ENCODE assay signal across 24 mouse cellular contexts in the genomic region with DNA sequence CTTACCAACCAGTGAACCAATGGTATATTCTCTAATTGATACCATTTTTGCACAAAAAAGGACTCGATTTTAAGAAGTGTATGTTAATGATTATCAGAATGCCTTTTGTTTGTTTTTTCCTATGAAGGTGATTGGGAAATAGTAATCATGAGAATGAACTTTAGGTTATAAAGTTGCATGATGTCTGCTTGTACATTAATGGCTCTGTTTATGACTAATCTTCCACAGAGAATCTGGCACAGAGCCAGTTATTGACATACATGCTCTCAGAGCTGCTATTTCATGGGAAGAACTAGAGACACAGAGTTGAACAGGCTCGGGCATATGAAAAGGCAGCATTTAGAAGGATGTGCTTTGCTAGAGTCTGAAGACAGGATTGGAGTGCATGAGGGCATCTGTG. TPM values are rescaled to one million over a fixed set of nuclear protein-coding genes. Genes with fewer than 3 reads are reported as not detected.
A peak's percentile ranks its signal among the peaks of the same experiment; 100 is the strongest.
DNase-seq lines count a peak whose midpoint lies in the region; ATAC-seq and TF ChIP-seq lines count a peak whose summit lies in the region.
"Had no signal": no experiment of that assay in that cellular context is flagged by ENCODE, and none has a peak within 500 bp of the region (broad histone marks: within the 10 kb centered on the region; RNA-seq: fewer than 3 reads in every experiment).

No protein-coding gene starts in this region.

- TF ChIP-seq CTCF in liver, postnatal 0 days (IDR thresholded peaks at IDR 0.05; ENCODE audit: low read depth): no peak

- 0 out of 2 replicates have a peak, but pooled peaks cover 3% of the 10 kb centered on the region for H3K4me1 ChIP-seq in forebrain, embryonic 14.5 days (ENCODE audit: control insufficient read depth, insufficient read depth, low read length)
- peaks cover 6% of the 10 kb centered on the region for H3K4me1 ChIP-seq in forebrain, embryonic 12.5 days
- peaks cover 10% of the 10 kb centered on the region for H3K4me1 ChIP-seq in liver, postnatal 0 days (ENCODE audit: insufficient read depth)
- H3K4me1 ChIP-seq in liver, embryonic 12.5 days: peaks cover 18% of the 10 kb centered on the region

- ATAC-seq in forebrain, embryonic 14.5 days: no peak
- ATAC-seq in forebrain, embryonic 12.5 days (ENCODE audit: low FRiP score): no peak
- ATAC-seq in liver, postnatal 0 days: no peak
- no peak for ATAC-seq in liver, embryonic 12.5 days
- no peak for ATAC-seq in frontal cortex, adult (ENCODE audit: low TSS enrichment)
- ATAC-seq: activated CD4-positive, CD25-positive, alpha-beta regulatory T cell, adult 4 months; forebrain, embryonic 15.5 days; intestine, embryonic 16.5 days; Patski had no signal

- H3K36me3 ChIP-seq in forebrain, embryonic 14.5 days (ENCODE audit: control insufficient read depth, insufficient read depth, low read length): no peaks in the 10 kb centered on the region
- no peaks in the 10 kb centered on the region for H3K36me3 ChIP-seq in forebrain, embryonic 12.5 days (replicated peaks)
- no peaks in the 10 kb centered on the region for H3K36me3 ChIP-seq in liver, postnatal 0 days (replicated peaks; ENCODE audit: insufficient read depth, low read length)
- H3K36me3 ChIP-seq in liver, embryonic 12.5 days: no peaks in the 10 kb centered on the region
- H3K36me3 ChIP-seq: embryonic facial prominence, embryonic 13.5 days; forebrain, embryonic 15.5 days; heart, embryonic 12.5 days; hindbrain, embryonic 10.5 days had no signal

- H3K9me3 ChIP-seq in forebrain, embryonic 14.5 days (replicated peaks; ENCODE audit: control insufficient read depth, low read length): no peaks in the 10 kb centered on the region
- no peaks in the 10 kb centered on the region for H3K9me3 ChIP-seq in forebrain, embryonic 12.5 days
- no peaks in the 10 kb centered on the region for H3K9me3 ChIP-seq in liver, postnatal 0 days (ENCODE audit: low read length)
- H3K9me3 ChIP-seq in liver, embryonic 12.5 days (replicated peaks): no peaks in the 10 kb centered on the region
- H3K9me3 ChIP-seq: embryonic facial prominence, embryonic 13.5 days; forebrain, embryonic 15.5 days; heart, embryonic 12.5 days; hindbrain, embryonic 10.5 days had no signal

- H3K27ac ChIP-seq in forebrain, embryonic 14.5 days (ENCODE audit: low read depth, low read length): no peak overlapping the region
- no peak overlapping the region for H3K27ac ChIP-seq in forebrain, embryonic 12.5 days
- H3K27ac ChIP-seq in liver, postnatal 0 days (ENCODE audit: low read depth): no peak overlapping the region
- H3K27ac ChIP-seq in liver, embryonic 12.5 days: no peak overlapping the region
- H3K27ac ChIP-seq: embryonic facial prominence, embryonic 13.5 days; forebrain, embryonic 15.5 days; hindbrain, embryonic 10.5 days; hindbrain, embryonic 14.5 days had no signal

- TF ChIP-seq EP300 in liver, postnatal 0 days (IDR thresholded peaks at IDR 0.05; ENCODE audit: low read depth): peak; percentile 57; the same call in 1 of the 2 replicates

- no peaks in the 10 kb centered on the region for H3K27me3 ChIP-seq in forebrain, embryonic 14.5 days (replicated peaks; ENCODE audit: control insufficient read depth, insufficient read depth, low read length)
- no peaks in the 10 kb centered on the region for H3K27me3 ChIP-seq in forebrain, embryonic 12.5 days
- H3K27me3 ChIP-seq in liver, postnatal 0 days (ENCODE audit: insufficient read depth, low read length): no peaks in the 10 kb centered on the region
- no peaks in the 10 kb centered on the region for H3K27me3 ChIP-seq in liver, embryonic 12.5 days (replicated peaks)
- H3K27me3 ChIP-seq: embryonic facial prominence, embryonic 13.5 days; forebrain, embryonic 15.5 days; heart, embryonic 12.5 days; Patski had no signal

- H3K9ac ChIP-seq in forebrain, embryonic 14.5 days (ENCODE audit: low read length): no peak overlapping the region
- H3K9ac ChIP-seq in forebrain, embryonic 12.5 days: no peak overlapping the region
- no peak overlapping the region for H3K9ac ChIP-seq in liver, postnatal 0 days (replicated peaks)
- no peak overlapping the region for H3K9ac ChIP-seq in liver, embryonic 12.5 days
- H3K9ac ChIP-seq: embryonic facial prominence, embryonic 13.5 days; forebrain, embryonic 15.5 days; heart, embryonic 12.5 days; hindbrain, embryonic 14.5 days had no signal

- no peak overlapping the region for H3K4me3 ChIP-seq in forebrain, embryonic 14.5 days (ENCODE audit: low read depth, low read length)
- H3K4me3 ChIP-seq in forebrain, embryonic 12.5 days (replicated peaks): no peak overlapping the region
- no peak overlapping the region for H3K4me3 ChIP-seq in liver, postnatal 0 days (ENCODE audit: low read depth, low read length)
- no peak overlapping the region for H3K4me3 ChIP-seq in liver, embryonic 12.5 days
- H3K4me3 ChIP-seq: embryonic facial prominence, embryonic 13.5 days; forebrain, embryonic 15.5 days; heart, embryonic 12.5 days; hindbrain, embryonic 10.5 days had no signal

- 84% methylated on average over 2 of the region's 2 CpGs for WGBS in forebrain, embryonic 14.5 days
- 83% methylated on average over 2 of the region's 2 CpGs for WGBS in forebrain, embryonic 12.5 days
- WGBS in liver, postnatal 0 days (ENCODE audit: insufficient replicate concordance): 62% methylated on average over 2 of the region's 2 CpGs
- 71% methylated on average over 2 of the region's 2 CpGs for WGBS in liver, embryonic 12.5 days (ENCODE audit: insufficient replicate concordance)

- peak; percentile 30 for DNase-seq in forebrain, embryonic 14.5 days (ENCODE audit: low spot score)
- peak; percentile 29 for DNase-seq in liver, postnatal 0 days
- DNase-seq in 416B (ENCODE audit: low read depth): peak; percentile 53
- peak; percentile 45 for DNase-seq in adipocyte (ENCODE audit: low spot score)
- no peak for DNase-seq in right cerebral cortex, postnatal 10 days (ENCODE audit: low spot score in 2 of 2)
- DNase-seq: adrenal gland, adult 2 months; adrenal gland, postnatal 36 days; cerebellum, adult 11 months; cerebellum, adult 8-10 months; cerebellum, postnatal 25 days; gastrocnemius, postnatal 10 days had no signal

- H3K4me2 ChIP-seq in forebrain, embryonic 14.5 days (ENCODE audit: low read length): no peak overlapping the region
- no peak overlapping the region for H3K4me2 ChIP-seq in forebrain, embryonic 12.5 days
- H3K4me2 ChIP-seq in liver, postnatal 0 days (ENCODE audit: low read depth, low read length): no peak overlapping the region
- H3K4me2 ChIP-seq in liver, embryonic 12.5 days: no peak overlapping the region
- H3K4me2 ChIP-seq: embryonic facial prominence, embryonic 13.5 days; forebrain, embryonic 15.5 days; heart, embryonic 12.5 days; hindbrain, embryonic 14.5 days had no signal

RNA-seq across cellular contexts. Expression of a gene that starts 4.9 kb away (rescaled TPM):
- 24.4 and 25.5 TPM in 2 replicates for polyA plus RNA-seq in forebrain, embryonic 14.5 days (2014; fragmentation: Nextera tagmentation; extraction: Ambion mirVana)
- 23.3 and 25.8 TPM in 2 replicates for polyA plus RNA-seq in forebrain, embryonic 12.5 days (2016; fragmentation: Nextera tagmentation; extraction: Ambion mirVana)
- 22.2 and 24.4 TPM in 2 replicates for polyA plus RNA-seq in liver, postnatal 0 days (2015; fragmentation: Nextera tagmentation; extraction: Ambion mirVana)
- 14.0 and 17.1 TPM in 2 replicates for polyA plus RNA-seq in liver, embryonic 12.5 days (2016; fragmentation: Nextera tagmentation; extraction: Ambion mirVana)

RNA-seq across cellular contexts. Expression of a gene that starts 4.9 kb away (rescaled TPM):
- polyA plus RNA-seq in forebrain, embryonic 14.5 days (2014; fragmentation: Nextera tagmentation; extraction: Ambion mirVana): 13.0 and 15.4 TPM in 2 replicates
- 10.6 and 12.7 TPM in 2 replicates for polyA plus RNA-seq in forebrain, embryonic 12.5 days (2016; fragmentation: Nextera tagmentation; extraction: Ambion mirVana)
- 5.0 and 6.5 TPM in 2 replicates for polyA plus RNA-seq in liver, postnatal 0 days (2015; fragmentation: Nextera tagmentation; extraction: Ambion mirVana)
- polyA plus RNA-seq in liver, embryonic 12.5 days (2016; fragmentation: Nextera tagmentation; extraction: Ambion mirVana): 6.9 and 7.1 TPM in 2 replicates

RNA-seq across cellular contexts. Expression of a gene that starts 5.1 kb away (rescaled TPM):
- 9.4 and 12.1 TPM in 2 replicates for polyA plus RNA-seq in forebrain, embryonic 14.5 days (2014; fragmentation: Nextera tagmentation; extraction: Ambion mirVana)
- 11.6 and 12.1 TPM in 2 replicates for polyA plus RNA-seq in forebrain, embryonic 12.5 days (2016; fragmentation: Nextera tagmentation; extraction: Ambion mirVana)
- 1.1 and 1.7 TPM in 2 replicates for polyA plus RNA-seq in liver, postnatal 0 days (2015; fragmentation: Nextera tagmentation; extraction: Ambion mirVana)
- 3.3 and 3.5 TPM in 2 replicates for polyA plus RNA-seq in liver, embryonic 12.5 days (2016; fragmentation: Nextera tagmentation; extraction: Ambion mirVana)

RNA-seq across cellular contexts. Expression of a gene that starts 10.7 kb away (rescaled TPM):
- 33.6 and 40.2 TPM in 2 replicates for polyA plus RNA-seq in forebrain, embryonic 14.5 days (2014; fragmentation: Nextera tagmentation; extraction: Ambion mirVana)
- polyA plus RNA-seq in forebrain, embryonic 12.5 days (2016; fragmentation: Nextera tagmentation; extraction: Ambion mirVana): 17.2 and 24.3 TPM in 2 replicates
- 23.8 and 24.4 TPM in 2 replicates for polyA plus RNA-seq in liver, postnatal 0 days (2015; fragmentation: Nextera tagmentation; extraction: Ambion mirVana)
- 12.0 and 19.6 TPM in 2 replicates for polyA plus RNA-seq in liver, embryonic 12.5 days (2016; fragmentation: Nextera tagmentation; extraction: Ambion mirVana)
- polyA plus RNA-seq: adrenal gland, adult 2 months; cortical plate, adult 2 months; frontal cortex, adult 2 months had no signal

Comparison
In these comparisons a context has a peak if more than half of its experiments do, and no peak if none do; other contexts are left out.
1. DNase-seq: peak in forebrain, embryonic 14.5 days (single experiment), liver, postnatal 0 days (single experiment), 416B (single experiment) and adipocyte (single experiment); none in right cerebral cortex, postnatal 10 days (0 of 2).